Mouse (Mus musculus) heart, postnatal 10 days (tissue): ENCODE results near the gene Psmd5. TPM values are rescaled to one million over a fixed set of nuclear protein-coding genes. Genes with fewer than 3 reads are reported as not detected.

ENCODE experiments used
- DNase-seq, 2 experiments: peaks; one replicate each; pipeline ENCODE4 v3.0.0; 2021
- intact Hi-C: fragments of 180-260 bp; cut with DNase I; formaldehyde crosslinking; loops from one replicate; pipeline ENCODE4 v1.15.1; 2025
- total RNA-seq, 2 experiments: library from RNA; stranded (reverse); gene quantifications; 2 replicates each; pipeline ENCODE4 v1.2.3; 2021

Gene Psmd5
- total RNA-seq = 10 to 100 TPM; 15.7 to 18.6 TPM

DNA sequence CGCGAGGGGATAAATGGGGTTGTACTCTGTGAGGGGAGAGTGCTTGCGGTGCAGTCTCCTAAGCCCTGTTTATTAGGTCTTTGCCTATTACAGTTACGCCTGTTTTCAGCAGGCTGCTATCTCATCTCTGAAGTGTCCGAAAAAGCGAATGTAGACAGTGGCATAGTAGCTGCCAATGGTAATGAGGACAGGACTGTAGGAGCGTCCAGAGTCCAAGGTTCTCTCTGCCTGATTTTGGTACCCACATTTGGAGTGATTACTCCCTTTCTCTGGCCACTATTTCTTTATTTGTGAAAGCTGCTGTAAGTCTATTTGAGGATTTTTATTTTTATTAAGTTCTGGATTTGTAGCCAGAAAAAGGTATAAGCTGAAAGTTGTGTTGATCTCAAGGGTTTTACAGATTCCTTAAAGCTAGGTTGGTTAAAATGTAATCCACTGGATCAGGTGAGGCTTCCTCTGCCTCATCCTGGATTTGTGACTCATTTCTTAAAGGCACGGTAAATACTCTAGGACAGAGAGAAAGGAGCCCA, at the start of gene Psmd5:
TSS of gene Psmd5 (minus strand) at position 153 of the 530 bp plus-strand sequence.
- intact Hi-C loops = loop anchor here (2.0 to 5.0 kb wide), 2 partner anchors 30 to 97 kb away; no protein-coding TSS in a partner anchor
- no peak for DNase-seq

DNA sequence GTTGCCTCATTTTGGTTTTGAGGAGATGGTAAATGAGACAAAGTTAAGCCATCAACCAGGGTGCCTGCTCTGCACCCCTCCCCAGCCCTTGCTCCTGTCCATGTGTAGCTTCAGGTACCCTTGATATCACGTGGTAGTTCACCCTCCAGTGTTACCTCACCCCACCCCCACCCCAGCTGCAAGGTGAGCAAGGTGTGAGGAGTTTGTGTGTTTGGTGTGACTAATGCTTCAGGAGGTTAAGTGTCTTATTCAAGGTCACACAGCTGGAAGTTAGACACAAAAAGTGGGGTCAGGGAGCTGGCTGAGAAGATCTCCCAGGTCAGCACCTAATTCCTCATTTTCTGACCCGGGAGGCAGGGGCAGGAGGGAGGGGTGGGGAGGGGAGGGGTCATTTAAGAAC, 48.0 kb upstream of the Psmd5 start:
- intact Hi-C loops = no loop called here
- DNase-seq = no peak

DNA sequence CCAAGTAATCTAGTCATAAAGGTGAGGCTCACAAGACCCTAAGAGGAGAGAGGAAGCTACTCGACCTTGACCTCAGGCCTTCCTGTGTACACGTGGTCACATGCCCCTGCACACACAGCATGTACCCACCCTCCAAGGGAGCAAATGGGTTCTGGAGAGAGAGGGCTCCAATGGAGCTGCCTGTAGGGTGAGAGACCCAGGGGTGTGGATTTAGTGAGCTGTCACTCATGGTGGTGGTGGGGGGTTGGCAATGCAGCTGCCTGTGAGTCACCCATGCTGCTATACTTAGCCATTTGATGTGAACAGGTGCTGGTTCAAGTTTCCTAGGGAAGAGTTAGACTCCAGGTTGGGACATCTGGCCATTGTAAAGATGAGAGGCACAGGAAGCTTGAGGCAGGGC, 45.4 kb upstream of the Psmd5 start:
- intact Hi-C loops = no loop called here

DNA sequence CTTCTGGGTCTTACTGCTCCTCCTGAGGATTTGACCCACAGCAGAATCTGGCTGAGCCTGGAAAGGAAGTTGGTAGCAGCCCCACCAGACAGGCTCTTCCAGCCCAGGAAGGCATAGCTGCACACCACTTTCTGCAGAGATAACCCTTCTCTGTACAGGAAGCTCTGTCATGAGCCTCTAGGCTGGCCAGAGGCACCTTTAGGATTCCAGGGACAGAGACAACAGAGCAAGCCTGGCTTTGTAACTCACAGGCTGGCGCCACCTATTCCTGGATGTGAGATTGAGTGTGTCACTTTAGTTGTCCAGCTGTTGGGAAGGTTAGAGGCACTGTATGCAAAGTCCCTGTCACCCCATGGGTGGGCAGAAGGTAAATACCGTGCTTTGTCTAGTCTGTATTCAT, 40.3 kb upstream of the Psmd5 start:
- no peak for DNase-seq
- intact Hi-C loops = no loop called here

More for the DNA sequence above, 45.4 kb upstream of the Psmd5 start:
- no peak for DNase-seq

DNA sequence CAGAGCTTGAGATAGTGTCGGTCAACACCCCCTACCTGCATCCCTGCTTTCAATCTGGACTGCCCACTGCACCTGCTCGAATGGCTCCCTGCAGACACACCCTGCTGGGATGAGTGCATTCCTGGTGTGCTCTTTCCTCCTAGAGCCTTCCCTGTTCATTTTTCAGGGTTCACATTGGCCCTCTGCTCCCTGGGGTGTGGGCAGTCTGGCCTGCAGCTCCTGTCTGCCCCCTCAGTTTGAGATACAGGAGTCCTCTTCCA, 40.0 kb upstream of the Psmd5 start:
- DNase-seq = no peak
- intact Hi-C loops = no loop called here

DNA sequence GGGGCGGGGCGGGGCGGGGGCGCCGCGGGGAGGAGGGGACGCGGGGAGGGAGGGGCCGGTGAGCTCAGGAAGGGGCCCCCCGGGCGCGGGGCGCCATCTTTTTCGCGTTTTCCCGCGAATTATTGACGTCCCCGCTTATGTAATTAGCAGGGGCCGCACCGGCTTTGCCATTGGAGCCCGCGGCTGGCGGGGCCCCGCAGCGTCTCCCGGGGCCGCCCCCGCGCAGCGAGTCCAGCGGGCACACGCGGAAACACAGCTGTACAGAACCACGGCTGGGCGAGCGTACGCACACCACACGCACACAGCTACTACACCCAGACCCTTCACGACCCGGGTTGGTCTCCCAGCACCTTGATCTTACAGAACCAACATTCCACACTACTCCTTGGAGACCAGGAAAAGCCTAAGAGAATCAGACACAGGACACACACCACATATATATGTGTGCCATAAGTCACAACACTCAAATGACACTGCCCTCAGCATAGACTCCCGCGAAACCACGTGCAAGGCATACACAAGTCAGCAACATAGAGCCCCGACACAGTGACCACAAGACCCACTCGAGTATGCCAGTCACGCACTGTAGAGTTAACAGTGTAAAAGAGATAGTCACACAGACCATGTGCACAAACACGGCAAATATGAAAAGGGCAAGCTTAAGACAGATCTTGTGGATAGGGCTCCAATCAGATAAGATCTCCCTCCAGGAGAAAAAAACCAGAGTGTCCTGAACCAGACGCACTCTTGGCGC, 39.5 kb upstream of the Psmd5 start:
- intact Hi-C loops = no loop called here
- DNase-seq = peak; percentile 44 to 52

DNA sequence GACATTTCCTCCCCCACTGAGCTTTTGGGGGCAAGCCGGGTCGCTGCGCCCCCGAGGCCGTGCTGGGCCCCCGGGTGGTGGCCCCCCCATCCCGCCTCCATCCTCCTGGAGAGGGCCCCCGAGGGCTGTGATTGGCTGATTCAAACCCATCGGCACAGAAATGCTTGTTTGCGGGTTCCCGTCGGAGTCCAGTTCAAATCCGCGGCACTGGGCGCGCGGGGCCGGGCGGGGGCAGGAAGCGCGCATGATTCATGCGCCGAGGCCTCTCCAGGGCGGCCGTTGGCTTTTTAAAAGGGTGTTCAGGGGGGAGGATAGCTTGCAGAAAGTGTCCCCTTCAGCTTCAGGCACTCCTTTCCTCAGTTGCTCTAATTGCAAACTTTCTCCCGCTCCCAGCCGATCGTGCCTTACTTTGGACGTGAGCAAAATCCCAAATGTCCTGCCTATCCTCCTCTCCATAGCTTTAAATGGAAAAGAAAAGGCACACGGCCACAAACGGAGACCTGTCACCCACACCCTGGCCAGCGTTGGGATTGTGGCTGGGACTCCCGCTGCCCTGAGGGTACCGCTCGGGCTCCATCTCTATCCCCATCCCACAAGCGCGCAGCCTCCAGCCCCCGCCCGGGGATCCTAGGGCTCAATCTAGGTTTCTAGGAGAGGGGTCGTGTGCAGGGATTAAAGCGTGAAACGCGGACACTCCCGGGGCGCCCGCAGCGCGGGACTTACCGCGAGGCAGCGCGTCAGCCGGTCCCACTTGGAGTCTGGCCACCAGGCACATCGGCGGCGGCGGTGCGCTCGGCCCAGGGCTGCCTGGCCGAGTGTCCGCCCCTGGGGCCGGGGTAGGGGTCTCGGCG, 38.7 kb upstream of the Psmd5 start, which contains the start of gene Phf19:
TSS of gene Phf19 (minus strand) at position 809 of the 851 bp plus-strand sequence.
- DNase-seq = peak; percentile 54 to 66
- intact Hi-C loops = no loop called here

DNA sequence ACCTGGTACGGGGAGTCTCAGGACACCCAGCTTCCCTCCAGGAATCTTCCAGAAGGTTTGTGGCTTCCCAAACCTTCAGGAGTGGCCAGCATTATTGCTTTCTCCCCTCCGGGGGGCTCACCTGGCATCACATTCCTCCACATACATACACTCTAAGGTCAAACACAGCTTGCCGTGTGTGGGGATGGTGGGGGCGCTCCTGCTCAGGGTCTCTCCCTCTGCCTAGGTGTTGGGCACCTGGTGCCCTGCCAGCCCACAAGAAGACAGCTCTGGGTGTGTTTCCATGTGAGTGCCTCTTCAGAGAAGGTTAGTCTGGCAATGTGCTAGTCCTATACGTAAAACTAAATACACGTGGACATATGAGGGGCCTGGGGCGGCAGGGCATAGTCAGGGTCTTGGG, 37.8 kb upstream of the Psmd5 start:
- DNase-seq = no peak
- intact Hi-C loops = no loop called here

DNA sequence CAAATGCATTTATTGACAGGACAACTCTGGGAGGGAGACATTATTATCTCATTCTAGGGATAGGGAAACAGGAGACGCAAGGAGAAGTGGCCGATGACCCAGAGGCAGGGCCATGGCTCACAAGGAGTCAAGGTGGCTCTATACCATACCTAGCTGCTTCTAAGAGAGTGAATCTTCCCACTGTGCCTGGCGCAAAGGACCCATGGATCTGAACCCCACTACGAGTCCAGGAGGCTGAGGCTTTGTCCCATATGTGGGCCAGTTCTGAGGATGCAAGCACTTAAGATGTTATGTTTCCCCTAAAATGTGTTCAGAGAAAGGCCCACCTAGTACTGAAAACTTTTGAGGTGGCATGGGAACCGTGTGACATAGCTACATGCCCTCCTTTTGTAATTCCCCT, 37.1 kb upstream of the Psmd5 start:
- DNase-seq = no peak
- intact Hi-C loops = no loop called here

DNA sequence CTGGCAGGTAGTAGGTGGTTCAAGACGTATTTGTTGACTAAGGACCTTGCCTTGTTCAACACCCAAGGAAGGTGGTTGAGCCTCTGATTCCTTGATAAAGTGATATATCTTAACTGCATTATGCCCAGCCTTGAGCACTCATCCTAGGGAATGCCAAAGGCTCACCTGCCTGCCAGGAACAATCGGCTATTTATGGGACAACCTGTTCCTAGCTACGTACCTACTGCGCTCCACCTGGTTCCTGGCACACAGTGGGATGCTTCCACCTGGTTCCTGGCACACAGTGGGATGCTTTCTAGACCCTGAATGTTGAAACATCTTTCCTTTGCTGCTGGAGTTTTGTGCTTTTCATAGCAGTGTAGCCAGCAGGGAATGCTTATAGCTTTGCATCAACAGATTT, 35.0 kb upstream of the Psmd5 start:
- no peak for DNase-seq
- intact Hi-C loops = no loop called here

DNA sequence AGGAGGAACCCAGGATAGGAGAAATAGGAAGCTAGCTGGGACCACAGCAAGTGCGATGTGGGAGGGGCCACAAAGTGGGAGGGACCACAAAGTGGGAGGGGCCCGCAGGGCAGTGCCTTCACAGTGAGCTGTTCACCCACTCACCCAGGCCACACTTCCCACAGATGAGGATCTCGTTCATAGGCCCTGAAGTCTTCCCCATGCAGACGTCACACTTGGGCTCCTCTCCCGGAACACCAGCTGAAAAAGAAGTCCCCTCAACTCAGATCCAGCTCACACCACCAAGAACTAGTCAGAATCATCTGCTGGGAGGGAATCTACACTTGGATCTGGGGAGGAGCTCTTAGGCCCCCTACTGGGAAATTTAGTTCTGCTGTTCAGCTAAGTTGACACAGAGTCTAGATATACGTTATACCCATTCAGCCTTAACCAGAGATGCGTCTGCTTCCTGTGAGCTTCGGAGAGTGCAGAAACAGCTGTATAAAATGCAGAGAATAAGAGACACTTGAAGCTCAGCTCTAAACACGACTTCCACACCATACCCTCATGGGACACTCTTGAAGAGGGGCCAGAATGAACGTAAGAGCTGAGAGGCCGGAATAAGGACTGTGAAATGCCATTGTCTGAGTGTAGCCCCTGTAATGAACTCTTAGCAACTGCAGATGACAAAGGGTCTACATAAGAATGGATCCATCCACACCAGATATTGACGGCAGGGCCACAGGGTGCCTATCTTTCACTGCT, 32.3 kb upstream of the Psmd5 start:
- peak; percentile 75 to 80 for DNase-seq
- intact Hi-C loops = no loop called here

DNA sequence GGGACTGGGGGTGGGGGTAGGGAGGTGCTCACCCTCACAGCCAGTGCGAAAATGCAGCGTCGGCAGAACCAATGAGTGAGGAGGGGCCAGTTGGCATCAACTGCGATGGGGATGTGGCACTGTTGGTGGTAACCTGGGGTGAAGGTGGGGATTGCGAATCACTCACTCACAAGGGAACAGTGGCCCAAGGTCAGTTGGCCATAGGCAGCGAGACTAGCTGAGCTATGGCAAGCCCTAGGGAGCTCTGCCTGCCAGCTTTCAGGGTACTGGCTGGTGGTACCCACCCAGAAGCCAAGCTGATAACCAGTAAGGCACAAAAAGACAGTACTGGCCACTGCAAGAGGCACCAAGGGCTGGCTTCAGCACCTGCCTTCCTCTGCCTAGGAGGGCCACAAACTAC, 31.7 kb upstream of the Psmd5 start:
- intact Hi-C loops = no loop called here
- DNase-seq = no peak

DNA sequence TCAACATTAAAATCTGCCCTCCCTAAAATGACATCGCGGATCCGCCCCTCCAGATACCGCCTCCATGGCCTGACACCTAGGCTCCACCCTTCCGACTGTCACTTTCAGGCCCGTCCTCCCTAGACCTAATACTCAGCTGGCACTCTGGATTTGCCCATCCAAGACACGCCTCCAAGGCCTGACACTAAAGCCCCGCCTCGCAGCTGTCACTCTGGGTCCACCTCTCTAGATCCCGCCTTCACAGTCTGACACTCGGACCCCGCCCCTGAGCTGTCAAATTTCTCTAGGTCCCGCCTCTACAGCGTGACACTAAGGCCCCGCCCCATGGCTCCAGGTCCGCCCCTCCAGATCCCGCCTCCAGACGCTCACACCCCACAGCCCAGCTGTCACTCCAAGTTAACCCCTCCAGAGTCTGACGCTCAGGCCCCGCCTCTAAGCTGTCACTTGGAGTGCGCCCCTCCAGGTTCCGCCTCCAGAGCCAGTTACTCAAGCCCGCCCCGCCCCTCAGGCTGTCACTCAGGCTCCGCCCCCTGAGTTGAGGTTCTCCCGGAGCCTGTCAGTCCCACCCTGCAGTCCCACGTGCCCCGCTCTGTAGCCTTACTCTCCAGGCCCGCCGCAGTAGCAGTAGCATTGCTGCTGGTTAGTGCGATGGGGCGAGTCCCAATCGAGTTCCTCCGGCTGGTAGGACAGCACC, 30.2 kb upstream of the Psmd5 start:
- intact Hi-C loops = loop anchor here (2.0 to 5.0 kb wide), 2 partner anchors 30 to 62 kb away; partner anchors contain the start of genes Cutal and Psmd5

DNA sequence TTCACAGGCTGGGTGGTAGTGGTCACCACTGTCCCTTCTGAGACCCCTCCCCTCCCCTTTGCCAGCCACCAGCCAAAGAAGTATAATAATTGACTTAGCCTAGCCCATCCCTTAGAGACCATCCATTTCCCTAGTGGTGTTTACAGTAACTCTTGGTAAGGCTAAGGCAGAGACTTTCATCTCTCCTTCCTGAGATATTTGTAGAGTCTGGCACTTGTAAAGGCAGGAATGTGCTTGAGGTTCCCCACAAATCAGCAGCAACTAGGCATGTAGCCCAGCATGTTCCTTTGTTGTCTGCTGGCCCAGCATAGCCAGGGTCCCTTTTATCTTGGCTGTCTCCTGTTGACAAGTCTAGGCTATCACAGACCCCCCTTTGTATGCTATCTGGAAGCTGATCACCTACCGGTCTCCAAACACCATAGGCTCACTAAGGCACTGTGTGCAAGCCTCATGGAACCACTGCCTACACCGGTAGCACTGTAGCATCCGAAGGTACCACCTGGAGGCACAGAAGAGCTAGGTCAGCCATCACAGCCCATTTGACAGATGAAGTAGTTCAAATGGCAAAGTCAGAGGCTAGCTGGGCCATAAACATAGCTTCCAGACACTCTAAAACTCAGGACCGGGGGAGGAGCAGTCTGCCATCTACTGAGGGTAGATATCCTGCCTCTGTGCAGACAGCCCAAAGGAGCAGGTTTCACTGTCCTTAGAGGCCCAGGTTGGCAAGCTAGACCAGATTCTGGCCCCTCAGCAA, 29.1 kb upstream of the Psmd5 start:
- DNase-seq = no peak
- intact Hi-C loops = loop anchor here (2.0 to 5.0 kb wide), 2 partner anchors 29 to 63 kb away; partner anchors contain the start of genes Cutal and Psmd5

More for the DNA sequence above, 30.2 kb upstream of the Psmd5 start:
- DNase-seq = peak; percentile 99

DNA sequence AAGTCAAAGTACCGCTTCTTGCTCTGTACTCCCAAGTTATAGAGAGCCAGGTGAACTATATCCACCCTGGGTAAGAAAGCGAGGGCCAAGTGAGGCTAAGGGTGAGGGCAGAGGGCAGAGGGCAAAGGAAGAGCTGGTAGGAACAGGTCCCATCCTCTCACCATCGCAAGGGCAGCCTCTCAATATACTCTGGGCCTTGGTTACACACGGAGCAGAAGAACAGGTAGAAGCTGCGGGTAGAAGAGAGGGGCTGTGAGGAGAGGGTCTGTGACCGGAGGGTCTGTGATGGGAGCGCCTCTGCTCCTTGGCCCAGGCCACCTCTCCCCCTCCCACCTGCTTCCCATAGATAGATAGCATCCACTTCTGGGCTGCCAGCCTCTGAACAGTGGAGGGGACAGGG, 28.4 kb upstream of the Psmd5 start:
- no peak for DNase-seq
- intact Hi-C loops = loop anchor here (5.0 kb wide), 1 partner anchor 64 kb away; no protein-coding TSS in a partner anchor

DNA sequence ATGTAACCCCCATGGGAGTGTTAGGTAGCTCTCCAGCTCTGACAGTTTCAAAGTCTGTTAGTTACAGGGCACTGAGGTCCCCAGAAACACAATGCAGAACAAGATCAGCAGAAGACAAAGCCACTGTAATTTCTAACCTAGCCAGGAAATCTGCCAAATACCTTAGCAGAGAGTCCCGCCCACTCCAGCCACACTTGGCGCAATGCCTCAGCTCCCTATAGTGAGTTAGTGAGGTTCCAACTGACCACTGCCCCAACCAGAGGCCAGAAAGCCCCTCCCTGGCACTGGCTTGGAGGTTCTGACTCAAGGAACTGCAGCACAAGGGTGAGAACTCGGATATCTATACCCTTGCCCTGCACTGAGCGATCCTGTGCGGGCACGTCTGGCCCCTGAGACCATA, 28.0 kb upstream of the Psmd5 start:
- no peak for DNase-seq
- intact Hi-C loops = loop anchor here (5.0 kb wide), 1 partner anchor 65 kb away; no protein-coding TSS in a partner anchor

DNA sequence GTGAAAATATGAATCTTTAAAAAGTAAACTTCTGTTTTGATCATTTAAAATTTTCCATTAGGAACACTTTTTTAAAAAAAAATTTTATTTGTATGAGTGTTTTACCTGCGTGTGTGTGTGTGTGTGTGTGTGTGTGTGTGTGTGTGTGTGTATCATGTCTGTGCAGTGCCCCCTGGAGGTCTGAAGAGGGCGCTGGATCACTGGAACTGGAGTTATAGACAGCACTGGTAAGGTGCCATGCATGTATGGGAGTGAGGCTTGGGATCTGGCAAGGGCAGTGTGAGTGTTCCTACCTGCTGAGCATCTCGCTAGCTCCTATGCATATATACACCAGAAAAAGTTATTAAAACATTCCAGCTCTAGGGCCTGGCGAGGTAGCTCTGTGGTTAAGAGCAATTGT, 27.0 kb upstream of the Psmd5 start:
- intact Hi-C loops = loop anchor here (5.0 kb wide), 1 partner anchor 66 kb away; no protein-coding TSS in a partner anchor
- no peak for DNase-seq

DNA sequence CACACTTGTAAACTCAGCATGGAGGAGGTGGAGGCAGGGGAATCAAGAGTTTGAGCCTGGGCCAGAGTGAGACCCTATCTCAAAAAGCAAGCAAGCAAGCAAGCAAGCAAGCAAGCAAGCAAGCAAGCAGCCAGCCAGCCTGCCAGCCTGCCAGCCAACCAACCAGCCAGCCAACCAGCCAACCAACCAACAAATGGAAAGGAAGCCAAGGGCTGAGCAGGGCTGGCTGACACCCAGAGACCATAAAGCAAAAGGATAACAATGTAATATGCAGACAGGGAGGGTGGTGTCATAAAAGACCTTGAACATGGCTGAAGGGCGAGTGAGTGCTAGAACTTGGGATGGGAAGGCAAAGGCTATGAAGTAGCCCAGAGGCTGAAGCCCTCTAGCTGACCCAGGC, 25.6 kb upstream of the Psmd5 start:
- intact Hi-C loops = loop anchor here (5.0 kb wide), 1 partner anchor 67 kb away; no protein-coding TSS in a partner anchor
- DNase-seq = no peak

DNA sequence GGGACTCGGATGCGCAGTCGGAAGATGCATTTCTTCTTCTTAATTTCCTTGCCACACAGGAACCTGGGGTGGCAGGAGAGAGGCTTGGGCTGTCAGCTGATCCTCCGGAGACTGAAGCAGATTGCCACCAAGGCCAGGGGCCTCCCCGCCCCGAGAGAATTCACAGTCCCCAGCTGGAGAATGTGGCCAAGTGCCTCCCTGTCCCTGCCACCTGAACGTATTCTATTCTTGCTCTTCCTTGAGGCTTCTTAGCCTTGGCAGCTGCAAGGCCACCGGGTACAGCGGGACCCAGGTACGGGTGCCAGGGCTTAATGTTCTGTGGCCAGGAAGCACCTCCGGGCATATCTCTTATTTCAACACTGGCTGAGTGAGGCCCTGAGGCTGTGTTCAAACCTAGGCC, 24.9 kb upstream of the Psmd5 start:
- intact Hi-C loops = loop anchor here (5.0 kb wide), 1 partner anchor 68 kb away; no protein-coding TSS in a partner anchor
- no peak for DNase-seq
